Mouse (Mus musculus) embryonic facial prominence, embryonic 12.5 days (tissue): ENCODE measurements around the gene Wdr25. TPM values are rescaled to one million over a fixed set of nuclear protein-coding genes. Genes with fewer than 3 reads are reported as not detected.

Experiments
- ATAC-seq: fragments of 200-750 bp; cut with Nextera tagmentation; 2 replicates; pipeline ENCODE4 v1.8.0; 2017; ENCODE audit not compliant: insufficient number of reproducible peaks, insufficient read depth, low FRiP score, low TSS enrichment
- H3K27ac ChIP-seq: fragments of 300-500 bp; sonication (generic); 2 replicates; pipeline ENCODE4 v1.5.1; 2016; ENCODE audit warnings: mild to moderate bottlenecking
- H3K27me3 ChIP-seq: fragments of 300-500 bp; sonication (generic); 2 replicates; pipeline ENCODE4 v1.6.1; 2016; ENCODE audit warnings: mild to moderate bottlenecking, moderate library complexity
- H3K36me3 ChIP-seq: fragments of 300-500 bp; sonication (generic); 2 replicates; pipeline ENCODE4 v1.6.1; 2016; ENCODE audit warnings: mild to moderate bottlenecking
- H3K4me1 ChIP-seq: fragments of 300-500 bp; sonication (generic); 2 replicates; pipeline ENCODE4 v1.6.1; 2016
- H3K4me2 ChIP-seq: fragments of 300-500 bp; sonication (generic); replicated peaks from 2 replicates; pipeline ENCODE4 v1.6.1; 2016; ENCODE audit warnings: mild to moderate bottlenecking, moderate library complexity
- H3K4me3 ChIP-seq: fragments of 300-500 bp; sonication (generic); 2 replicates; pipeline ENCODE4 v1.5.1; 2016; ENCODE audit warnings: mild to moderate bottlenecking
- H3K9ac ChIP-seq: fragments of 300-500 bp; sonication (generic); 2 replicates; pipeline ENCODE4 v1.6.1; 2016; ENCODE audit warnings: mild to moderate bottlenecking, moderate library complexity
- H3K9me3 ChIP-seq: fragments of 300-500 bp; sonication (generic); 2 replicates; pipeline ENCODE4 v1.6.1; 2016; ENCODE audit warnings: mild to moderate bottlenecking, moderate library complexity
- WGBS: fragments of 180-500 bp; shearing (Covaris S2); methylation state at CpG from one replicate; pipeline ENCODE4 v1.1.7; 2016; 5-methylcytosine and 5-hydroxymethylcytosine counted together
- polyA plus RNA-seq: library from polyadenylated mRNA; unstranded; fragments of >200 nt; fragmentation: Nextera tagmentation; extraction: Ambion mirVana; gene quantifications from 2 replicates; pipeline ENCODE4 v1.2.1, GENCODE M21; 2016

The Wdr25 gene
- polyA plus RNA-seq, 1 experiment from 2014 or later = 9.3 TPM

DNA sequence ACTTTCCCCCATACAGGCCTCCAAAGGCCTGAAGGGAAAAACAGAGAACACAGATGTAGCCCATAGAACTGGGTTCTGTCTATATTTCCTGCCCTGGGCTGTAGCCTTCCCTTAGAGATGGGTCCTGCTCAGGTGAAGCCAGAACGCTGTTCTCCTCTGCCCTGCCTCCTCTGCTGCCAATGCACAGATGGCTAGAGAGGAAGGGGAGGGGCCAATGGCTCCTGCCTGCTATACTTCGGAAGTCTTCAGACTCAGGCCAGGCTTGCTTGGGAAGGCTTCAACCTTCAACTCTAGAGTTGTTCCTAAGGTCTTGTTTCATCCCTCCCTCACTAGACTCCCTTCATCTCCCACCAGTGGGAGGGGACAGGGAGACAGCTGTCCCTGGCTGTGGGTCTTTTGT lies 176.3 kb downstream of the Wdr25 start:
- Histone ChIP-seq H3K4me2 (no peak overlapping the region), H3K27me3 (0 out of 2 replicates have a peak, but pooled peaks cover 5% of the 10 kb centered on the region), H3K27ac (no peak overlapping the region), H3K4me3 (no peak overlapping the region), H3K36me3 (no peaks in the 10 kb centered on the region), H3K4me1 (peaks cover 9% of the 10 kb centered on the region), H3K9me3 (no peaks in the 10 kb centered on the region), H3K9ac (no peak overlapping the region)
- 50% methylated on average over 2 of the region's 2 CpGs for WGBS
- ATAC-seq = no peak

DNA sequence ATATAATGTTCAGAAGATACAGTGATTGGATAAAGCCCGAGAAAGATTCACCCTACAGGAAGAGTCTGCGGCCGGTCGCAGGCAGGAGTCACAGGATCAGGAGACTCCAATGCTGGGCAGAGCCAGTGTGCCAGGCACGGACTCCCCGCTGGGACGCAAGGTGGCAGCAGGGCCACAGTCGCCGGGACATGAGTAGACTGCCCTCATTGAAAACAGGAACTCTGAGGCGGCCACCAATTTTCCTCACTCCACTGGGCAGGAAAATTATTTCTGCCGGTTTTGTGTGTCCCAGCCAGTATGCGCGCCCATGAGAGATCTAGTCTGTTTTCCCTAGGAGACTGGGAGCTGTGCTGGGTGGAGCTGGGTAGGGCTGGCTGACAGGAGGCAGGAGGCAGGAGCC lies 177.8 kb downstream of the Wdr25 start:
- no peaks in the 10 kb centered on the region for H3K36me3 ChIP-seq
- H3K9me3 ChIP-seq = no peaks in the 10 kb centered on the region
- 0 out of 2 replicates have a peak, but pooled peaks cover 5% of the 10 kb centered on the region for H3K27me3 ChIP-seq
- no peak overlapping the region for H3K4me2 ChIP-seq
- H3K4me1 ChIP-seq = peaks cover 9% of the 10 kb centered on the region
- H3K27ac ChIP-seq = no peak overlapping the region
- no peak overlapping the region for H3K9ac ChIP-seq
- no peak for ATAC-seq
- no peak overlapping the region for H3K4me3 ChIP-seq
- WGBS = 87% methylated on average over 13 of the region's 13 CpGs

DNA sequence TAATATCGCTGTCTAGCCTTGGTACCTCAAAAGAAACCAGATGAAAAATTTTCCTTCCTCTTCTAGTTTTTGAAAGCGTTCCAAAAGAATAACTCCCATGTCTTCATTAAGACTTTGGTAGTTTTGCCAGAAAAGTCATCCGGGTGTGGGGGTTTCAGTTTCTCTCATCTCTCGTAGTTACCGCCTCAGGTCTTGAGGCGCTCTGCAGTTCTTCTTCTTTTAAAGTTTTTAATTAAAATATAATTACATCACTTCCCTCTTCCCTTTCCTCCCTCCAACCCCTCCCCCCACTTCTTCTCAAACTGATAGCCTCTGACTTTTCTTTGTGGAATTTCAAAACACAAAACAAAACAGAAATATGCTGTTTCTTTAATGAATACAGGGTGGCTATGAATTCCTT lies 180.7 kb downstream of the Wdr25 start:
- H3K36me3 ChIP-seq = no peaks in the 10 kb centered on the region
- no peak overlapping the region for H3K27ac ChIP-seq
- WGBS = 74% methylated on average over 6 of the region's 6 CpGs
- no peaks in the 10 kb centered on the region for H3K9me3 ChIP-seq
- no peak overlapping the region for H3K4me2 ChIP-seq
- no peak overlapping the region for H3K9ac ChIP-seq
- 0 out of 2 replicates have a peak, but pooled peaks cover 1% of the 10 kb centered on the region for H3K27me3 ChIP-seq
- no peak overlapping the region for H3K4me3 ChIP-seq
- no peaks in the 10 kb centered on the region for H3K4me1 ChIP-seq
- ATAC-seq = no peak

DNA sequence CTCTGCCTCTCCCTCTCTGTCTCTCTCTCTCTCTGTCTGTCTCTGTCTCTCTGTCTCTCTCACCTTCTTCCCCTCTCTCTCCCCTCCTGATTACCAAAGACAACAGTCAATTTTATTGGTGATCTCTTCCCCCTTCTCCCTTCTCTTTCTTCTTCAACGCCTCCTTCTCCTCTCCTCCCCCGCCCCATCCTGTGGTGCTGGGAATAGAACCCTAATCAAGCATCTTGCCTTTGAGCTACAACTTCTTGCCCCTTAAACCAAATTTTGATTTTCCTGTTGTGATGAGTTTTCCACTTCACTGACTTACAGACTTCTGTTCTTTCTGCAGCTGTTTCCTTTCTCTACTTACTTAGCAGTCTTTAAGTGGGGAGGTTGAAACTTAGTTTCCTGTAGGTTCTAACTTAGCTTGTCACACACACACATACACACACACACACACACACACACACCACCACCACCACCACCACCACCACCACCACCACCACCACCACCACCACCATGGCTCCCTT lies 181.4 kb downstream of the Wdr25 start:
- H3K9me3 ChIP-seq = no peaks in the 10 kb centered on the region
- no peaks in the 10 kb centered on the region for H3K27me3 ChIP-seq
- no peak for ATAC-seq
- H3K9ac ChIP-seq = no peak overlapping the region
- H3K4me3 ChIP-seq = no peak overlapping the region
- no peaks in the 10 kb centered on the region for H3K36me3 ChIP-seq
- H3K4me1 ChIP-seq = no peaks in the 10 kb centered on the region
- no peak overlapping the region for H3K4me2 ChIP-seq
- no peak overlapping the region for H3K27ac ChIP-seq
- WGBS = 75% methylated on average over 2 of the region's 2 CpGs

DNA sequence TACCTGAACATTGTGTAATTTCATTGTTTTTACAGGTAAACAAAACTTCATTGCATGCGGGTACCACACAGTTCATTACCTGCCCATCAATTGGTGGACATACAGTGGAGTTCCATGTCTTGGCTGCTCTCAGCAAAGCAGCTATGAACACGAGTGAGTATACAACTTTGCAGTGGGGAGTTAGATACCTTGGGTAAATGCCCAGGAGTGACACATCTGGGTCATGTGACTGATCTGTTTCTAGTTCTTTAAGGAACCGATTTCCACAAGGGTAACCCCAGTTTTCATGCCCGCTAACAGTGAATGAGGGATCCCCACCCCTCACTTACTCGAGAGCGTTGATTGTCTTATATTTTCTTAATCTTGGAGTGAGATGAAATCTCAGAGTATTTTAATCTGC lies 183.6 kb downstream of the Wdr25 start:
- Histone ChIP-seq H3K9me3 (no peaks in the 10 kb centered on the region), H3K27me3 (no peaks in the 10 kb centered on the region), H3K4me2 (no peak overlapping the region), H3K27ac (no peak overlapping the region), H3K36me3 (no peaks in the 10 kb centered on the region), H3K4me1 (no peaks in the 10 kb centered on the region), H3K9ac (no peak overlapping the region), H3K4me3 (no peak overlapping the region)
- ATAC-seq = no peak
- WGBS = 85% methylated on average over 6 of the region's 6 CpGs

Other genes starting within 250 kb of the Wdr25 start
- 1.9 and 2.0 TPM in 2 replicates for gene Degs2, start 191.3 kb upstream of the Wdr25 start, polyA plus RNA-seq
- 20.8 and 23.2 TPM in 2 replicates for gene Yy1, start 100.7 kb upstream of the Wdr25 start, polyA plus RNA-seq
- gene Slc25a29, start 57.7 kb upstream of the Wdr25 start, polyA plus RNA-seq = 16.9 and 19.4 TPM in 2 replicates
- gene Slc25a47, start 57.6 kb upstream of the Wdr25 start, polyA plus RNA-seq = 16.0 and 16.8 TPM in 2 replicates
- gene Wars, start 543 bp downstream of the Wdr25 start, polyA plus RNA-seq = 97.5 and 98.1 TPM in 2 replicates
- gene Begain, start 174.6 kb downstream of the Wdr25 start, polyA plus RNA-seq = 10.6 and 11.2 TPM in 2 replicates